Mouse (Mus musculus) embryonic facial prominence, embryonic 14.5 days (tissue): ENCODE results near the gene Lhx8. TPM values are rescaled to one million over a fixed set of nuclear protein-coding genes. Genes with fewer than 3 reads are reported as not detected.
A peak's percentile ranks its signal among the peaks of the same experiment; 100 is the strongest.

Source experiments
- ATAC-seq: fragments of 200-750 bp; cut with Nextera tagmentation; 2 replicates; pipeline ENCODE4 v1.8.0; 2017; ENCODE audit warnings: low read depth, moderate number of reproducible peaks, moderate TSS enrichment
- DNase-seq: peaks from one replicate; pipeline ENCODE4 v3.0.0-alpha.2; 2015; ENCODE audit warnings: low spot score
- H3K27ac ChIP-seq: fragments of 300-500 bp; sonication (generic); replicated peaks from 2 replicates; pipeline ENCODE4 v1.5.1; 2014; ENCODE audit warnings: low read depth, mild to moderate bottlenecking, low read length, moderate library complexity
- H3K27me3 ChIP-seq: fragments of 300-500 bp; sonication (generic); replicated peaks from 2 replicates; pipeline ENCODE4 v1.6.1; 2014; ENCODE audit warnings: low read length; ENCODE audit not compliant: control insufficient read depth, insufficient read depth
- H3K36me3 ChIP-seq: fragments of 300-500 bp; sonication (generic); 2 replicates; pipeline ENCODE4 v1.6.1; 2014; ENCODE audit warnings: low read length, mixed read lengths; ENCODE audit not compliant: control insufficient read depth, insufficient read depth
- H3K4me1 ChIP-seq: fragments of 300-500 bp; sonication (generic); 2 replicates; pipeline ENCODE4 v1.6.1; 2014; ENCODE audit warnings: antibody characterized with exemption, low read length; ENCODE audit not compliant: control insufficient read depth, insufficient read depth
- H3K4me2 ChIP-seq: fragments of 300-500 bp; sonication (generic); 2 replicates; pipeline ENCODE4 v1.6.1; 2014; ENCODE audit warnings: low read depth, mild to moderate bottlenecking, low read length, moderate library complexity, mixed read lengths
- H3K4me3 ChIP-seq: fragments of 300-500 bp; sonication (generic); 2 replicates; pipeline ENCODE4 v1.5.1; 2014; ENCODE audit warnings: low read depth, mild to moderate bottlenecking, low read length
- H3K9ac ChIP-seq: fragments of 300-500 bp; sonication (generic); 2 replicates; pipeline ENCODE4 v1.6.1; 2014; ENCODE audit warnings: low read depth, mild to moderate bottlenecking, low read length, moderate library complexity, mixed read lengths
- H3K9me3 ChIP-seq: fragments of 300-500 bp; sonication (generic); 2 replicates; pipeline ENCODE4 v1.6.1; 2016; ENCODE audit warnings: low read length; ENCODE audit not compliant: control insufficient read depth
- whole genome bisulfite sequencing: fragments of 180-500 bp; shearing (Covaris S2); extraction: QIAGEN DNeasy Blood & Tissue Kit; methylation state at CpG from one replicate; pipeline ENCODE4 v1.1.7; 2014; 5-methylcytosine and 5-hydroxymethylcytosine counted together
- polyA plus RNA-seq: library from polyadenylated mRNA; unstranded; fragments of >200 nt; fragmentation: Nextera tagmentation; extraction: Ambion mirVana; gene quantifications from 2 replicates; pipeline ENCODE4 v1.2.1, GENCODE M21; 2014

Lhx8 gene
- polyA plus RNA-seq, 1 experiment from 2014 or later: 12.0 TPM

DNA sequence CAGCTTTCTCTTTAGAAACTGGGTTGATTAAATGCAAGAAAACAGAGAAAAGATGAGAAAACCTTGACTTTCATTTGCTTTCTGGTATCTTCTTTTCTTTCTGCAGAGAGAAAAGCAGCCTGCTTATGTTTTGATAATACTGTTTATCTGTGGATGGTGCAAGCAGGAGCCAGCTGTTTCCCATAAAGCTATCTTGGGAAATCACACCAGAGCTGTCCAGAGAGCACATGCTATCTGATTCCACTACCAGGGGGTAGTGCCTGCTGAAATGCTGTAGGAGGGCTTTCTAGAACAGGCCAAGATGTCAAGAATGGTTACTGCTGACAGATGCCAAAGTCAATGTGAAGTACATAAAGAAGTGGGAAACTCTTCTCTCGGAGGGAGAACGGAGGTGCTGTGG is 43.2 kb downstream of the Lhx8 start:
- Histone ChIP-seq H3K27ac (no peak overlapping the region), H3K4me2 (no peak overlapping the region), H3K9ac (no peak overlapping the region), H3K9me3 (no peaks in the 10 kb centered on the region), H3K4me3 (no peak overlapping the region), H3K4me1 (peaks cover 16% of the 10 kb centered on the region), H3K27me3 (no peaks in the 10 kb centered on the region), H3K36me3 (no peaks in the 10 kb centered on the region)
- WGBS: 49% methylated on average over 2 of the region's 2 CpGs
- DNase-seq (peak; percentile 31), ATAC-seq (no peak)

DNA sequence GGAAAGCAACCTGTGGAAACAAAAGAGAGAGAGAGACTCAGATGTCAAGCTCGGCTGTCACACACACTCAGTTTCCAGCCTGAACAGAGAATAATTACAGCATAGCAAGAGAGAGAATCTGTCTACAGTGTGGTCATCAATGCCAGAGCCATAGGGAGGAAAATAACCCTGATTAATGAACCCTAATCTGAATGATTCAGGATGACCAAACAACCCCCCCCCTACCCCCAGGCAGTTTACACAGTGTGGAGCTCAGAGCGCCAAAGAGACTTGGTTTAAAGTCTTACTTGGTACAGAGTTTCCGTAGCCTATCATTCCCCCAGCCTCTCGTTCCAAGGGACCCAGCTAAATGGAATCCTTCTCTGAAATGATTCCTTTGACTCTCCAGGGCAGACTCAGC is 45.1 kb downstream of the Lhx8 start:
- no peaks in the 10 kb centered on the region for H3K36me3 ChIP-seq
- no peak overlapping the region for H3K4me2 ChIP-seq
- no peak overlapping the region for H3K4me3 ChIP-seq
- no peak overlapping the region for H3K27ac ChIP-seq
- ATAC-seq (peak; percentile 44; the same call in 1 of the 2 replicates), DNase-seq (no peak)
- H3K9me3 ChIP-seq: no peaks in the 10 kb centered on the region
- no peak overlapping the region for H3K9ac ChIP-seq
- peaks cover 15% of the 10 kb centered on the region for H3K4me1 ChIP-seq
- WGBS: 49% methylated on average over 4 of the region's 4 CpGs
- no peaks in the 10 kb centered on the region for H3K27me3 ChIP-seq

GRCm38 (mm10) chr3:154284260-154284659 is 46.2 kb downstream of the Lhx8 start:
- no peak overlapping the region for H3K4me2 ChIP-seq
- no peak overlapping the region for H3K27ac ChIP-seq
- no peak overlapping the region for H3K9ac ChIP-seq
- no peak for DNase-seq
- H3K4me1 ChIP-seq: peaks cover 13% of the 10 kb centered on the region
- WGBS: 47% methylated on average over 3 of the region's 3 CpGs
- no peak overlapping the region for H3K4me3 ChIP-seq
- H3K9me3 ChIP-seq: no peaks in the 10 kb centered on the region
- no peaks in the 10 kb centered on the region for H3K36me3 ChIP-seq
- no peak for ATAC-seq
- no peaks in the 10 kb centered on the region for H3K27me3 ChIP-seq

DNA sequence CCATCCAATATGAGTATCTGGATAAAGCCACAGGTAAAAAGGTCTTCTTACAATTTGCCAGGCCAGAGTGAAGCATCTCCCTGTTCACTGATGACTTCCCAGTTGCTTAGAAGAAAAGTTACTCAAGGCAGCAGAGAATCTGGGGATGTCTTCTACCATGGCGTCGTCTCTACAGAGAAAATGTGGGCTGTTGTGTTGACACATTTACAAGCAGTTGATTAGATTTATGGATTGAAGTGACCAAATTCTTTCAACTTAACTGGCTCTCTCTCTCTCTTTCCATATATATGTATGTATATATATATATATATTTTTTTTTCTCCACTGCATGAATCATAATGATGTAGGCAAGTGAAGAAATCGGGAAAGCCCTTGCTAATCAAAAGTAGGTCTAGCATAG is 55.8 kb downstream of the Lhx8 start:
- no peaks in the 10 kb centered on the region for H3K9me3 ChIP-seq
- no peaks in the 10 kb centered on the region for H3K27me3 ChIP-seq
- H3K9ac ChIP-seq: no peak overlapping the region
- no peaks in the 10 kb centered on the region for H3K36me3 ChIP-seq
- no peak for DNase-seq
- no peak overlapping the region for H3K4me3 ChIP-seq
- no peaks in the 10 kb centered on the region for H3K4me1 ChIP-seq
- WGBS: 90% methylated on average over 3 of the region's 3 CpGs
- H3K27ac ChIP-seq: no peak overlapping the region
- no peak for ATAC-seq
- H3K4me2 ChIP-seq: no peak overlapping the region

DNA sequence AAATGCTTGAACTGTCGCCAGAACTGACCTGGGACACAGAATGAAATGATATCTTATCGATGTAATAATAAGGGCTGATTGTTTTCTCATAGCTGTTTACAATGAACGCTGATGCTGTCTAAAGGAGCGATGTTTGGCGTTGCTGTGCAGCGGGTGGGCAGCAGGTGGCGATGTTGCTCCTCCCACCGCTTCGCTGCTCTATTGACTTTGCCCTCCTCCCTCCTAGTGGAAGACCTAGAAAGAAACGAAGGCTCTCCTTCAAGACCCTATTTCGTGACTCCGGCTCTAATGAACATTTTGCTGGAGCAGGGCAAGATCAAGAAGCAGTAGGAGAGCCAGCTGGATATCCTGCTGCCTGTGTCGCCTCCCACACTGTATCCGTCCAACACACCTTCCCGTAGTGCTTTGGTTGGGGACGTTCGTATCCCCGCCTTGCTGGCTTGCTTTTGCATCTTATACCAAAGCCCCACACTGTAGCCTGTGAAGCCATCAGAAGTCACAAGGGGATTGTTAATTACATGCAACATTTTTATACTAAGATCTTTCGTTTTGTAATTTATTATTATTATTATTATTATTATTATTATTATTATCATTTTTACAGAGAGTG is 60.6 kb downstream of the Lhx8 start:
- ATAC-seq (peak; percentile 82; the same call in 1 of the 2 replicates), DNase-seq (peak; percentile 74)
- H3K27me3 ChIP-seq: no peaks in the 10 kb centered on the region
- 12% methylated on average over 19 of the region's 19 CpGs for WGBS
- 0 out of 2 replicates have a peak overlapping the region, but pooled peaks have one; percentile 26 for H3K9ac ChIP-seq
- no peaks in the 10 kb centered on the region for H3K9me3 ChIP-seq
- no peaks in the 10 kb centered on the region for H3K36me3 ChIP-seq
- H3K27ac ChIP-seq: no peak overlapping the region
- peak overlapping the region; percentile 31 for H3K4me3 ChIP-seq
- peak overlapping the region; percentile 61 for H3K4me2 ChIP-seq
- no peaks in the 10 kb centered on the region for H3K4me1 ChIP-seq

GRCm38 (mm10) chr3:154268313-154268712 is 62.1 kb downstream of the Lhx8 start:
- Histone ChIP-seq H3K4me2 (no peak overlapping the region), H3K27me3 (no peaks in the 10 kb centered on the region), H3K36me3 (no peaks in the 10 kb centered on the region), H3K27ac (no peak overlapping the region), H3K9ac (no peak overlapping the region), H3K4me1 (no peaks in the 10 kb centered on the region), H3K4me3 (no peak overlapping the region), H3K9me3 (no peaks in the 10 kb centered on the region)
- 76% methylated on average over 9 of the region's 9 CpGs for WGBS
- DNase-seq (no peak), ATAC-seq (no peak)

DNA sequence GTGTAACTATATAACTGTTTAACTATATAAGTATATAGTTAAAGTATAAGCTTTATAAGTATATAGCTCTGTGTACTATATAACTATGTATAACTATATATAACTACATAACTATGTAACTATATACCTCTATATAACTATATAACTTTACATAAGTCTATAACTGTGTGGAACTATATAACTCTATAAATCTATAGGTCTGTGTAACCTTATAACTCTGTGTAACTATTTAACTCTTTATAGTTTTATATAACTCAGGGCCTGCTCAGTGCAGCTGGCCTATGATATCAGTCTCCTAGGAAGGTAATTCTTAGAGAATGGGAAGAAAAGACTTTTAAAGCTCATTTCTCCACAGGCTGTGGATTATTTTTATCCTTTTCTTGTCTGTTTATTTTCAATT is 73.1 kb downstream of the Lhx8 start:
- H3K27me3 ChIP-seq: no peaks in the 10 kb centered on the region
- H3K9me3 ChIP-seq: no peaks in the 10 kb centered on the region
- no peak overlapping the region for H3K4me2 ChIP-seq
- H3K36me3 ChIP-seq: no peaks in the 10 kb centered on the region
- no peak for DNase-seq
- no peak for ATAC-seq
- no peak overlapping the region for H3K4me3 ChIP-seq
- H3K9ac ChIP-seq: no peak overlapping the region
- H3K4me1 ChIP-seq: no peaks in the 10 kb centered on the region
- no peak overlapping the region for H3K27ac ChIP-seq
